Comparison of ENCODE assay signal across 8 mouse cellular contexts in genomic region chr6:4903325-4904054, GRCm38 (mm10). TPM values are rescaled to one million over a fixed set of nuclear protein-coding genes. Genes with fewer than 3 reads are reported as not detected.
A peak's percentile ranks its signal among the peaks of the same experiment; 100 is the strongest.
DNase-seq lines count a peak whose midpoint lies in the region; ATAC-seq and TF ChIP-seq lines count a peak whose summit lies in the region.

No protein-coding gene starts in this region.

- no peaks in the 10 kb centered on the region for H3K9me3 ChIP-seq in ES-E14 (ENCODE audit: control insufficient read depth, insufficient read depth, low read depth, low read length)
- no peaks in the 10 kb centered on the region for H3K9me3 ChIP-seq in forebrain, embryonic 10.5 days
- H3K9me3 ChIP-seq in heart, embryonic 16.5 days (replicated peaks; ENCODE audit: control insufficient read depth, low read length), result no peaks in the 10 kb centered on the region
- no peaks in the 10 kb centered on the region for H3K9me3 ChIP-seq in liver, postnatal 0 days (ENCODE audit: low read length)
- H3K9me3 ChIP-seq in neural tube, embryonic 14.5 days (ENCODE audit: control insufficient read depth, low read length), result no peaks in the 10 kb centered on the region

- in situ Hi-C loops in ES-E14 (cut with MboI; ENCODE audit: low sequenced_read_pairs in 2 of 2, unreplicated experiment in 2 of 2), result no loop called here

- H3K27me3 ChIP-seq in forebrain, embryonic 10.5 days (ENCODE audit: poor library complexity, severe bottlenecking), result peaks cover 13% of the 10 kb centered on the region
- H3K27me3 ChIP-seq in heart, embryonic 16.5 days (ENCODE audit: control insufficient read depth, insufficient read depth, low read length), result no peaks in the 10 kb centered on the region
- H3K27me3 ChIP-seq in liver, postnatal 0 days (ENCODE audit: insufficient read depth, low read length), result no peaks in the 10 kb centered on the region
- no peaks in the 10 kb centered on the region for H3K27me3 ChIP-seq in neural tube, embryonic 14.5 days (ENCODE audit: control insufficient read depth, insufficient read depth, low read length)

- H3K4me3 ChIP-seq in ES-E14 (ENCODE audit: insufficient read depth in 1 of 2, low read depth in 1 of 2, low read length in 2 of 2, poor library complexity in 1 of 2, severe bottlenecking in 1 of 2), result peak overlapping the region; percentile 79 to 98
- H3K4me3 ChIP-seq in forebrain, embryonic 10.5 days, result peak overlapping the region; percentile 76
- peak overlapping the region; percentile 88 for H3K4me3 ChIP-seq in heart, embryonic 16.5 days (ENCODE audit: low read length)
- H3K4me3 ChIP-seq in liver, postnatal 0 days (ENCODE audit: low read depth, low read length), result peak overlapping the region; percentile 66
- H3K4me3 ChIP-seq in neural tube, embryonic 14.5 days (ENCODE audit: low read depth, low read length), result peak overlapping the region; percentile 76

- no peak for TF ChIP-seq EP300 in liver, postnatal 0 days (IDR thresholded peaks at IDR 0.05; ENCODE audit: low read depth)

- no peak for TF ChIP-seq CTCF in brain, embryonic 14.5 days (IDR thresholded peaks at IDR 0.05; ENCODE audit: borderline replicate concordance, extremely low read depth, insufficient read depth, insufficient read length)
- no peak for TF ChIP-seq CTCF in liver, postnatal 0 days (IDR thresholded peaks at IDR 0.05; ENCODE audit: low read depth)

- peaks cover 6% of the 10 kb centered on the region; the same call in 1 of the 2 replicates for H3K36me3 ChIP-seq in ES-E14 (ENCODE audit: control insufficient read depth, insufficient read depth, low read length, poor library complexity, severe bottlenecking)
- H3K36me3 ChIP-seq in forebrain, embryonic 10.5 days (replicated peaks), result peaks cover 21% of the 10 kb centered on the region
- H3K36me3 ChIP-seq in heart, embryonic 16.5 days (ENCODE audit: control insufficient read depth, insufficient read depth), result no peaks in the 10 kb centered on the region
- H3K36me3 ChIP-seq in liver, postnatal 0 days (replicated peaks; ENCODE audit: insufficient read depth, low read length), result no peaks in the 10 kb centered on the region
- no peaks in the 10 kb centered on the region for H3K36me3 ChIP-seq in neural tube, embryonic 14.5 days (ENCODE audit: control insufficient read depth, insufficient read depth, low read length)

- peak; percentile 74 for ATAC-seq in heart, embryonic 16.5 days (replicated peaks; ENCODE audit: extremely low read depth, insufficient read depth, low FRiP score)
- ATAC-seq in liver, postnatal 0 days, result peak; percentile 70
- ATAC-seq in neural tube, embryonic 14.5 days (ENCODE audit: low read depth), result peak; percentile 88

- H3K9ac ChIP-seq in ES-E14 (ENCODE audit: insufficient read depth, low read depth, low read length, poor library complexity, severe bottlenecking), result peak overlapping the region; percentile 92
- peak overlapping the region; percentile 92 for H3K9ac ChIP-seq in heart, embryonic 16.5 days (ENCODE audit: low read length)
- H3K9ac ChIP-seq in liver, postnatal 0 days (replicated peaks), result peak overlapping the region; percentile 73
- H3K9ac ChIP-seq in neural tube, embryonic 14.5 days (replicated peaks; ENCODE audit: low read depth, low read length), result peak overlapping the region; percentile 92

- H3K4me2 ChIP-seq in heart, embryonic 16.5 days (ENCODE audit: low read depth, low read length), result peak overlapping the region; percentile 85
- H3K4me2 ChIP-seq in liver, postnatal 0 days (ENCODE audit: low read depth, low read length), result peak overlapping the region; percentile 76
- H3K4me2 ChIP-seq in neural tube, embryonic 14.5 days (ENCODE audit: low read depth, low read length), result peak overlapping the region; percentile 84

- peak; percentile 51; the same call in 1 of the 2 replicates for TF ChIP-seq POLR2A in brain, embryonic 14.5 days (IDR thresholded peaks at IDR 0.05; ENCODE audit: borderline replicate concordance, extremely low read depth, insufficient read depth, insufficient read length, poor library complexity, severe bottlenecking)

- peak overlapping the region; percentile 89 for H3K27ac ChIP-seq in ES-E14 (ENCODE audit: insufficient read depth, low read depth, low read length, poor library complexity, severe bottlenecking)
- H3K27ac ChIP-seq in forebrain, embryonic 10.5 days, result peak overlapping the region; percentile 99
- peak overlapping the region; percentile 90 for H3K27ac ChIP-seq in heart, embryonic 16.5 days (ENCODE audit: low read length)
- peak overlapping the region; percentile 83 for H3K27ac ChIP-seq in liver, postnatal 0 days (ENCODE audit: low read depth)
- H3K27ac ChIP-seq in neural tube, embryonic 14.5 days (ENCODE audit: low read depth, low read length), result peak overlapping the region; percentile 97

- peaks cover 0 to 5% of the 10 kb centered on the region in 2 experiments; a peak in 3 of 4 replicates for H3K4me1 ChIP-seq in ES-E14 (ENCODE audit: control insufficient read depth in 2 of 2, insufficient read depth in 2 of 2, low read length in 2 of 2, poor library complexity in 1 of 2)
- H3K4me1 ChIP-seq in forebrain, embryonic 10.5 days, result peaks cover 45% of the 10 kb centered on the region
- peaks cover 8% of the 10 kb centered on the region; the same call in 1 of the 2 replicates for H3K4me1 ChIP-seq in heart, embryonic 16.5 days (ENCODE audit: control insufficient read depth, insufficient read depth, low read length)
- no peaks in the 10 kb centered on the region for H3K4me1 ChIP-seq in liver, postnatal 0 days (ENCODE audit: insufficient read depth)
- 0 out of 2 replicates have a peak, but pooled peaks cover 6% of the 10 kb centered on the region for H3K4me1 ChIP-seq in neural tube, embryonic 14.5 days (ENCODE audit: control insufficient read depth, insufficient read depth, low read length)

- no peak for DNase-seq in ES-E14 (ENCODE audit: low read depth, low spot score)
- DNase-seq in brain, embryonic 14.5 days (ENCODE audit: low read depth), result peak; percentile 76
- DNase-seq in forebrain, embryonic 10.5 days (ENCODE audit: extremely low spot score, low spot score), result peak; percentile 76
- peak; percentile 50 to 75 for DNase-seq in kidney, postnatal 25 days
- DNase-seq in liver, postnatal 0 days, result peak; percentile 55
- peak; percentile 68 for DNase-seq in yolk sac, embryonic 10.5 days (ENCODE audit: low spot score)

- under 1% methylated on average over 50 of the region's 77 CpGs for WGBS in forebrain, embryonic 10.5 days
- WGBS in heart, embryonic 16.5 days, result under 1% methylated on average over 58 of the region's 77 CpGs
- WGBS in liver, postnatal 0 days (ENCODE audit: insufficient replicate concordance), result 3% methylated on average over 33 of the region's 77 CpGs
- under 1% methylated on average over 43 of the region's 77 CpGs for WGBS in neural tube, embryonic 14.5 days

TF ChIP-seq in ES-E14, 5 proteins besides CTCF, POLR2A, EP300 and RAD21:
- 0 out of 2 replicates have a peak, but pooled peaks have one; percentile 25 for TF ChIP-seq HCFC1 (IDR thresholded peaks at IDR 0.05; ENCODE audit: borderline replicate concordance, insufficient read depth, low read length)
- no peak for TF ChIP-seq ZC3H11A (IDR thresholded peaks at IDR 0.05; ENCODE audit: borderline replicate concordance, low read depth, low read length)

RNA-seq across cellular contexts. Expression of gene Ppp1r9a, which starts 0.8 kb away (rescaled TPM):
- 22.2 and 38.1 TPM in 2 replicates for total RNA-seq in ES-E14 (2012; rRNA removed)
- polyA plus RNA-seq in brain, embryonic 14.5 days (2012; rRNA removed), result 22.2 and 32.7 TPM in 2 replicates
- 17.1 and 18.7 TPM in 2 replicates for polyA plus RNA-seq in forebrain, embryonic 10.5 days (2016; fragmentation: Nextera tagmentation; extraction: Ambion mirVana)
- 11.7 and 13.2 TPM in 2 replicates for polyA plus RNA-seq in heart, embryonic 16.5 days (2015; fragmentation: Nextera tagmentation; extraction: Ambion mirVana)
- 2.4 and 2.5 TPM in 2 replicates for polyA plus RNA-seq in liver, postnatal 0 days (2015; fragmentation: Nextera tagmentation; extraction: Ambion mirVana)
- 47.2 and 63.6 TPM in 2 replicates for polyA plus RNA-seq in neural tube, embryonic 14.5 days (2014; fragmentation: Nextera tagmentation; extraction: Ambion mirVana)
